Mouse (Mus musculus): Measurements from ENCODE around the gene Akt2.

The Akt2 gene

DNA sequence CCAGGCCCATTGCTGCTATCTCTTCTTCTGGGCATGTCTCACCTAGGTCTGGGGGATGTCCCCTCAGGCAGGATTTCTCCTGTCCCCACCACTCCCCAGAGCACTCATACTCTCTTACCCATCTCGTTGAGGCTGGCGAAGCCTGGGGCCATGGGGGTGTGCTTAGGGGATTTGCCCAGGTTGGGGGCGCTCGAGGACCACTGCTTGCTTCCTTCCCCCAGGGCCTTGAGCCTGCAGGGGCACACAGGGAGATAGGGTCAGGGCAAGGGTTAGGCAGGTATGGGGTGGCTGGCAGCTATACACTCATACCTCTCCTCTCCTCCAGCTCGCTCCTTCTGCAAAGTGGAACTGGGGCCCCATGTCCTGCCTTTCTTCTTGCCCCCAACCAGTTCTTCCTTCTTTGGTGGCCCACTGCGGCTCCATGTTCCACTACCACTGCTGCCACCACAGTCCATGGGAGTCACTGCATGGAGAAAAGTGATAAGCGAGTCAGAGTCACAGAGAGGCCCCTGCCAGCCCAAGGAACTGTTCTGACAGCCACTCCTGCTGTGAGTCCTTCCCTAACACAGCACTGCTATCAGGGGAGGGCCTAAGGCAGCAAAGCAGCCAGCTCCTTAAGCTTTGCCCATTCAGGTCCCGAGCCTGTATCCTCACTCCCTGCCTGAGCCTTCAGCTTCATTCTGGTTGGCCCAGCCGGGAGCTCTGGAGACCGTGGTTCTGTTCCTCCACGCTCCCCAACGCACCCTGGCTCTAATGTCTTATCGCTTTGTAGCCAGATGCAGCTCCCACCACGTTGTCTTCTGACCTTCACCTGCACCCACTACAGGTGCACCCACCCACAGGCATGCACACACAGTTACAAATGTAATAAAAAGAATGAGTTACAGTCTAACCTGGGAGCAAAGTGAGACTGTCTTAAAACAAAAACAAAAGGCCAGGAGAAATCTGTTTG, 67.6 kb downstream of the Akt2 start:
- DNase-seq (ENCODE audit: low spot score in 2 of 2), result no peak

- no peak for DNase-seq (ENCODE audit: low spot score in 2 of 2)
These were observed 70.7 kb downstream of the Akt2 start for GRCm38 (mm10) chr7:27662038-27662437.

GRCm38 (mm10) chr7:27673064-27673574, 81.8 kb downstream of the Akt2 start:
- DNase-seq (ENCODE audit: low spot score in 2 of 2), result no peak

- DNase-seq (ENCODE audit: low spot score in 2 of 2), result no peak
These were observed 82.3 kb downstream of the Akt2 start for GRCm38 (mm10) chr7:27673575-27674131.

DNA sequence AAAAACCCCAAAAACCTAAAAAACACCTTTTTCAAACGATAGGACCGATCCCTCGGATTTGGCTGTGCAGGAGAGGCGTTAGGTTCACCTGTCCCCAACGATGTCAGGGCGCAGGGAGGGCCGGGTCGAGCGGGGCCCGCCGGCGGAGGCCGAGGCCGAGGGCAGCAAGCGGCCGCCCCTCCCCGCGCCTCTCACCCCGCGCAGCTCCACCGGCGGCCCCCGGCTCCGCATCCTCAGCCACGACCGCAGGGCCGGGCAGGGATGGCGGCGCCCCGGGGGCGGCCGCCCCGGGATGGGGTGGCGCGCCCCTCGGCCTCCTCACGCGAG, 82.8 kb downstream of the Akt2 start:
- no peak for DNase-seq (ENCODE audit: low spot score in 2 of 2)

- DNase-seq (ENCODE audit: low spot score in 2 of 2), result peak; percentile 92 to 93
These were observed 83.3 kb downstream of the Akt2 start, which contains the start of gene Map3k10 for GRCm38 (mm10) chr7:27674522-27675221. Gene Map3k10, minus strand, starts transcription at chr7:27674598.

GRCm38 (mm10) chr7:27675222-27675612, 83.9 kb downstream of the Akt2 start:
- no peak for DNase-seq (ENCODE audit: low spot score in 2 of 2)

GRCm38 (mm10) chr7:27683218-27683617, 91.9 kb downstream of the Akt2 start:
- no peak for DNase-seq (ENCODE audit: low spot score in 2 of 2)

- no peak for DNase-seq (ENCODE audit: low spot score in 2 of 2)
These were observed 93.9 kb downstream of the Akt2 start for GRCm38 (mm10) chr7:27685220-27685619.

DNA sequence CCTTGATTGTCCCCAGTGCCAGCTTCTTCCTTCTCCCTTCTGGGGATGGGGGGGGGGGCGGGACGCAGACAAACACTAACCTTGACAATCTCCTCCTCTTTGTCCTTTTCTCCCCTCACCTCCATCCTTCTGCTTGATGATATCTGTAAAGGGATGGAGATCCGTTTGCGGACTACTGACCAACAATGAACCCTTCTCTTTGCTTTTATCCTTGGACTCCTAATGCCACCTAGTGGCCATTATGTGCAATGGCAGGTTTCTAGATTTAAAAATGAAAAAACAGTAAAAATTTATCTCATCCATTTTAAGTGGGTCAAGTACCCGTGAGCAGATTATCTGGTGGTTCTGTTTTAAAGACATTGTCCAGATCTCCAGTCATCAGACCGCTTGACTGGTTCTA, 94.3 kb downstream of the Akt2 start:
- no peak for DNase-seq (ENCODE audit: low spot score in 2 of 2)

- no peak for DNase-seq (ENCODE audit: low spot score in 2 of 2)
These were observed 95.7 kb downstream of the Akt2 start for GRCm38 (mm10) chr7:27687043-27687442.

- no peak for DNase-seq (ENCODE audit: low spot score in 2 of 2)
These were observed 96.5 kb downstream of the Akt2 start for GRCm38 (mm10) chr7:27687836-27688235.

DNA sequence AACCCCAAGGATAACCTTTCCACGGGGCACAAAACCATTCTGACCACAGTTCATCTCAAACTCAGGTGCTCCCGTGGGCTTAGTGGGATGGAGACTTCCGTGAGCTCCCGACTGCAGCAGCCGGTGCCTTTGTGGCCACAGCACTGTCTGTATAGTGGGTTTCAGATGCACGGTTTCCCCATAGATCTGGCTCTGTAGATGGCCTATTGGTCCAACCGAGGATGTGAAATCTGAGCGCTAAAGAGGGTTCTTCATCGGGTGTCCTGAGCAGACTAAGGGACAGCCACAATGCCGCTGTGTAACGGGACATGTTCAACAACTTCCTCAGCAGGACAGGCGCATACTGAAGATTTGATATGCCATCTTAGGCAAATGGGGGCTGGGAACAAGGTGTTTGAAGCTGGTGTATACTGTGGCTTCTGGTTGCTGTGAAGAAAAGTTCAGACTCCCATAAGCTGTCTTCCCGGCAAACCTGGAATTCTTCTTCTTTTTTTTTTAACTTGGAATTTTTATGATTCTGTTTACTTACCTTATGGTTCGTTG, 97.0 kb downstream of the Akt2 start:
- no peak for DNase-seq (ENCODE audit: low spot score in 2 of 2)

GRCm38 (mm10) chr7:27688815-27689612, 97.7 kb downstream of the Akt2 start, which contains the start of gene Zfp607b:
Gene Zfp607b, plus strand, starts transcription at chr7:27689340.
- DNase-seq (ENCODE audit: low spot score in 2 of 2), result peak; percentile 82 to 87
